Mouse (Mus musculus): ENCODE measurements around the gene Pithd1.
A peak's percentile ranks its signal among the peaks of the same experiment; 100 is the strongest.
"Not testable (repeated sequence)": the region's sequence is repeated elsewhere in the genome, so short reads cannot be mapped to it uniquely, and the experiment has no call there.

Gene Pithd1

GRCm38 (mm10) chr4:135961709-135962108 is 25.4 kb downstream of the Pithd1 start:
- DNase-seq (ENCODE audit: low spot score in 2 of 2) = no peak

GRCm38 (mm10) chr4:135960717-135961116 is 26.3 kb downstream of the Pithd1 start:
- DNase-seq (ENCODE audit: low spot score in 2 of 2) = peak in 1 of 2 experiments; percentile 87

GRCm38 (mm10) chr4:135958354-135958753 is 28.7 kb downstream of the Pithd1 start:
- DNase-seq (ENCODE audit: low spot score in 2 of 2) = no peak

- DNase-seq (ENCODE audit: low spot score in 2 of 2) = no peak
These were observed 31.2 kb downstream of the Pithd1 start for GRCm38 (mm10) chr4:135955886-135956285.

GRCm38 (mm10) chr4:135954241-135954640 is 32.8 kb downstream of the Pithd1 start:
- DNase-seq (ENCODE audit: low spot score in 2 of 2) = peak in 1 of 2 experiments; percentile 77

- no peak for DNase-seq (ENCODE audit: low spot score in 2 of 2)
These were observed 33.9 kb downstream of the Pithd1 start for GRCm38 (mm10) chr4:135953179-135953578.

GRCm38 (mm10) chr4:135951505-135951904 is 35.6 kb downstream of the Pithd1 start:
- no peak for DNase-seq (ENCODE audit: low spot score in 2 of 2)

GRCm38 (mm10) chr4:135950365-135950764 is 36.7 kb downstream of the Pithd1 start:
- DNase-seq (ENCODE audit: low spot score in 2 of 2) = no peak

- no peak for DNase-seq (ENCODE audit: low spot score in 2 of 2)
These were observed 37.2 kb downstream of the Pithd1 start for GRCm38 (mm10) chr4:135949911-135950310.

GRCm38 (mm10) chr4:135949475-135949874 is 37.6 kb downstream of the Pithd1 start:
- DNase-seq (ENCODE audit: low spot score in 2 of 2) = no peak

GRCm38 (mm10) chr4:135948142-135948541 is 38.9 kb downstream of the Pithd1 start:
- no peak for DNase-seq (ENCODE audit: low spot score in 2 of 2)

- no peak for DNase-seq (ENCODE audit: low spot score in 2 of 2)
These were observed 40.3 kb downstream of the Pithd1 start for GRCm38 (mm10) chr4:135946659-135947301.

GRCm38 (mm10) chr4:135946278-135946658 is 40.8 kb downstream of the Pithd1 start, which contains the start of gene Hmgcl:
TSS of gene Hmgcl (plus strand) at chr4:135946448.
- peak; percentile 84 to 95 for DNase-seq (ENCODE audit: low spot score in 2 of 2)

GRCm38 (mm10) chr4:135945706-135946105 is 41.4 kb downstream of the Pithd1 start:
- DNase-seq (ENCODE audit: low spot score in 2 of 2) = no peak

GRCm38 (mm10) chr4:135943389-135943788 is 43.7 kb downstream of the Pithd1 start:
- DNase-seq (ENCODE audit: low spot score in 2 of 2) = no peak

GRCm38 (mm10) chr4:135942193-135942592 is 44.9 kb downstream of the Pithd1 start:
- DNase-seq (ENCODE audit: low spot score in 2 of 2) = no peak

- not testable (repeated sequence) for DNase-seq (ENCODE audit: low spot score in 2 of 2)
These were observed 46.0 kb downstream of the Pithd1 start for GRCm38 (mm10) chr4:135941026-135941425.

GRCm38 (mm10) chr4:135938858-135939257 is 48.2 kb downstream of the Pithd1 start:
- DNase-seq (ENCODE audit: low spot score in 2 of 2) = no peak

- no peak for DNase-seq (ENCODE audit: low spot score in 2 of 2)
These were observed 51.6 kb downstream of the Pithd1 start for GRCm38 (mm10) chr4:135935502-135935901.

GRCm38 (mm10) chr4:135934708-135935500 is 52.2 kb downstream of the Pithd1 start:
- no peak for DNase-seq (ENCODE audit: low spot score in 2 of 2)

GRCm38 (mm10) chr4:135931832-135932231 is 55.2 kb downstream of the Pithd1 start:
- no peak for DNase-seq (ENCODE audit: low spot score in 2 of 2)

- no peak for DNase-seq (ENCODE audit: low spot score in 2 of 2)
These were observed 56.8 kb downstream of the Pithd1 start for GRCm38 (mm10) chr4:135930239-135930638.

GRCm38 (mm10) chr4:135929828-135930227 is 57.2 kb downstream of the Pithd1 start:
- no peak for DNase-seq (ENCODE audit: low spot score in 2 of 2)
